In the genomic region with DNA sequence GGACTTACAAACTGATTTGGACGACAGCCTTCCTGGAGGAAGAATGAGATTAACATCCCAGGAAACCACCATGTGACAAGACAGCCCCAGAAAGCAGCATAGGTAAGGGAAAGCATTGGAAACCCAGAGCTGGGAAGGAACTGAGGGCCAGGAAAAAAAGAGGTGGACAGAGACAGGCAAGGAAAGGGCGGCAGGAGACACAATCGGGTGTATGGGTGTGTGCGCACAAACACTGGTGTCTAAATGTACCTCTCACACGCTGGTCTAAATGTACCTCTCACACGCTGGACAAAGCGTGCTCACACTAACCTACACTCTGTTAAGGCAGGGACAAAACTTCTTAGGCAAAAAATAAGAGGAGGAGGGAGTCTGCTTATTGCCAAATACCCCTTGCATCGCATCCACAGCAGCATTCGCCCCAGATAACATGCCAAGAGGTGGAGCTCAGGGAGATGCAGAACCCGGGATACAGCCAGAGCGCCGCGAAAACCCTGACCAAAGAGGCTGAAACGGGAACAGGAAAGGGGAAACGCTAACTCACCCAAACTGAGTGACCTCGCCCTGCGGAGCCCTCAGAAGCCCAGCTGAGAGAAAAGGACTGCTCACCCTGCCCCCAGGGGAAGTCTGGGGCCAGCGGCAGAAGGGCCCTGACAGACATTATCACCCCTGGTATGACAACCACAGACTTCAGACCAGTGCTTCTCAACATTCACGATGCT, we compare ENCODE assay signal across 8 mouse cellular contexts. TPM values are rescaled to one million over a fixed set of nuclear protein-coding genes. Genes with fewer than 3 reads are reported as not detected.
DNase-seq lines count a peak whose midpoint lies in the region; ATAC-seq and TF ChIP-seq lines count a peak whose summit lies in the region.

No protein-coding gene starts in this region.

- TF ChIP-seq CTCF in left cerebral cortex, adult 2 months (IDR thresholded peaks at IDR 0.05) = no peak

- no peaks in the 10 kb centered on the region for H3K27me3 ChIP-seq in embryonic facial prominence, embryonic 12.5 days
- H3K27me3 ChIP-seq in hindbrain, embryonic 11.5 days (ENCODE audit: control insufficient read depth, insufficient read depth, low read length) = no peaks in the 10 kb centered on the region

- 80% methylated on average over 19 of the region's 19 CpGs for WGBS in embryonic facial prominence, embryonic 12.5 days
- 87% methylated on average over 19 of the region's 19 CpGs for WGBS in hindbrain, embryonic 11.5 days

- intact Hi-C loops in left cerebral cortex, adult 2 months (cut with DNase I) = no loop called here
- intact Hi-C loops in left cerebral cortex, postnatal 10 days (cut with DNase I) = no loop called here

- peak overlapping the region; percentile 71 for H3K9ac ChIP-seq in embryonic facial prominence, embryonic 12.5 days
- 0 out of 2 replicates have a peak overlapping the region, but pooled peaks have one; percentile 17 for H3K9ac ChIP-seq in hindbrain, embryonic 11.5 days (ENCODE audit: low read depth, low read length)

- ATAC-seq in embryonic facial prominence, embryonic 12.5 days (ENCODE audit: insufficient number of reproducible peaks, insufficient read depth, low FRiP score, low TSS enrichment) = no peak
- ATAC-seq in hindbrain, embryonic 11.5 days (ENCODE audit: low FRiP score) = no peak
- no peak for ATAC-seq in erythroid progenitor cell, adult 5-6 weeks (replicated peaks; ENCODE audit: low FRiP score, poor library complexity, severe bottlenecking)

- H3K4me1 ChIP-seq in embryonic facial prominence, embryonic 12.5 days = peaks cover 46% of the 10 kb centered on the region
- H3K4me1 ChIP-seq in hindbrain, embryonic 11.5 days (replicated peaks; ENCODE audit: control insufficient read depth, insufficient read depth, low read length) = peaks cover 17% of the 10 kb centered on the region

- H3K4me2 ChIP-seq in embryonic facial prominence, embryonic 12.5 days (replicated peaks) = peak overlapping the region; percentile 95
- H3K4me2 ChIP-seq in hindbrain, embryonic 11.5 days (replicated peaks; ENCODE audit: low read depth, low read length) = peak overlapping the region; percentile 86

- peak overlapping the region; percentile 91 for H3K4me3 ChIP-seq in left cerebral cortex, adult 2 months
- peak overlapping the region; percentile 88 for H3K4me3 ChIP-seq in embryonic facial prominence, embryonic 12.5 days
- H3K4me3 ChIP-seq in hindbrain, embryonic 11.5 days (ENCODE audit: low read depth, low read length) = peak overlapping the region; percentile 65

- H3K36me3 ChIP-seq in embryonic facial prominence, embryonic 12.5 days = peaks cover 49% of the 10 kb centered on the region
- peaks cover 15% of the 10 kb centered on the region for H3K36me3 ChIP-seq in hindbrain, embryonic 11.5 days (ENCODE audit: control insufficient read depth, insufficient read depth, low read length)

- H3K9me3 ChIP-seq in embryonic facial prominence, embryonic 12.5 days = no peaks in the 10 kb centered on the region
- no peaks in the 10 kb centered on the region for H3K9me3 ChIP-seq in hindbrain, embryonic 11.5 days (ENCODE audit: control insufficient read depth, low read length)

- H3K27ac ChIP-seq in left cerebral cortex, adult 2 months = peak overlapping the region; percentile 75
- H3K27ac ChIP-seq in embryonic facial prominence, embryonic 12.5 days = peak overlapping the region; percentile 65
- peak overlapping the region; percentile 34; the same call in 1 of the 2 replicates for H3K27ac ChIP-seq in hindbrain, embryonic 11.5 days (ENCODE audit: low read depth, low read length)

- no peak for DNase-seq in left cerebral cortex, adult 2 months (ENCODE audit: extremely low spot score in 1 of 2, low spot score in 2 of 2)
- DNase-seq in left cerebral cortex, adult 18-20 months (ENCODE audit: low spot score in 2 of 2) = no peak
- no peak for DNase-seq in hindbrain, embryonic 11.5 days (ENCODE audit: low spot score)
- peak; percentile 27 for DNase-seq in lung, postnatal 10 days
- no peak for DNase-seq in testis, postnatal 14 days (ENCODE audit: low spot score)
- DNase-seq in left cerebral cortex, postnatal 10 days (ENCODE audit: extremely low spot score in 1 of 2, low spot score in 2 of 2) = no peak

RNA-seq across cellular contexts. Expression of gene Rpl18, which starts 0.6 kb away (rescaled TPM):
- total RNA-seq in left cerebral cortex, adult 2 months (2021) = 100 to 1,000 TPM; 318 to 325 TPM
- total RNA-seq in left cerebral cortex, adult 18-20 months (2021) = 100 to 1,000 TPM; 331 to 369 TPM
- 926 and 973 TPM in 2 replicates for polyA plus RNA-seq in embryonic facial prominence, embryonic 12.5 days (2016; fragmentation: Nextera tagmentation; extraction: Ambion mirVana)
- polyA plus RNA-seq in hindbrain, embryonic 11.5 days (2014; fragmentation: Nextera tagmentation; extraction: Ambion mirVana) = 904 and 927 TPM in 2 replicates
- total RNA-seq in erythroid progenitor cell, adult 5-6 weeks (2015; ENCODE audit: low replicate concordance) = 522 and 544 TPM in 2 replicates
- 281 and 297 TPM in 2 replicates for total RNA-seq in erythroid progenitor cell, adult 5-6 weeks (2017; ENCODE audit: low replicate concordance)
- total RNA-seq in left cerebral cortex, postnatal 10 days (2021) = 100 to 1,000 TPM; 437 to 456 TPM

RNA-seq across cellular contexts. Expression of gene Sphk2, which starts 1.9 kb away (rescaled TPM):
- total RNA-seq in left cerebral cortex, adult 2 months (2021) = 10 to 100 TPM; 30.8 to 34.4 TPM
- 10 to 100 TPM; 32.3 to 33.0 TPM for total RNA-seq in left cerebral cortex, adult 18-20 months (2021)
- polyA plus RNA-seq in embryonic facial prominence, embryonic 12.5 days (2016; fragmentation: Nextera tagmentation; extraction: Ambion mirVana) = 34.7 and 35.3 TPM in 2 replicates
- polyA plus RNA-seq in hindbrain, embryonic 11.5 days (2014; fragmentation: Nextera tagmentation; extraction: Ambion mirVana) = 13.6 and 17.6 TPM in 2 replicates
- total RNA-seq in erythroid progenitor cell, adult 5-6 weeks (2015; ENCODE audit: low replicate concordance) = 9.6 and 12.6 TPM in 2 replicates
- 4.8 and 9.4 TPM in 2 replicates for total RNA-seq in erythroid progenitor cell, adult 5-6 weeks (2017; ENCODE audit: low replicate concordance)
- total RNA-seq in left cerebral cortex, postnatal 10 days (2021) = 10 to 100 TPM; 23.0 to 24.6 TPM

RNA-seq across cellular contexts. Expression of gene Fam83e, which starts 5.1 kb away (rescaled TPM):
- total RNA-seq in left cerebral cortex, adult 2 months (2021) = under 1 TPM; 0.37 to 0.41 TPM
- under 1 TPM in 1 of 2 experiments, not detected in 1; 0.21 TPM for total RNA-seq in left cerebral cortex, adult 18-20 months (2021)
- polyA plus RNA-seq in embryonic facial prominence, embryonic 12.5 days (2016; fragmentation: Nextera tagmentation; extraction: Ambion mirVana) = 1.3 TPM in 2 replicates
- polyA plus RNA-seq in hindbrain, embryonic 11.5 days (2014; fragmentation: Nextera tagmentation; extraction: Ambion mirVana) = 0.80 TPM in 2 replicates
- total RNA-seq in erythroid progenitor cell, adult 5-6 weeks (2015; ENCODE audit: low replicate concordance) = not detected in 2 replicates
- total RNA-seq in erythroid progenitor cell, adult 5-6 weeks (2017; ENCODE audit: low replicate concordance) = not detected in 2 replicates
- total RNA-seq in left cerebral cortex, postnatal 10 days (2021) = under 1 TPM; 0.26 to 0.39 TPM

RNA-seq across cellular contexts. Expression of gene Spaca4, which starts 9.7 kb away (rescaled TPM):
- not detected for total RNA-seq in left cerebral cortex, adult 2 months (2021)
- not detected for total RNA-seq in left cerebral cortex, adult 18-20 months (2021)
- not detected in 2 replicates for polyA plus RNA-seq in embryonic facial prominence, embryonic 12.5 days (2016; fragmentation: Nextera tagmentation; extraction: Ambion mirVana)
- not detected in 2 replicates for polyA plus RNA-seq in hindbrain, embryonic 11.5 days (2014; fragmentation: Nextera tagmentation; extraction: Ambion mirVana)
- total RNA-seq in erythroid progenitor cell, adult 5-6 weeks (2015; ENCODE audit: low replicate concordance) = not detected in 2 replicates
- not detected in 2 replicates for total RNA-seq in erythroid progenitor cell, adult 5-6 weeks (2017; ENCODE audit: low replicate concordance)
- not detected for total RNA-seq in left cerebral cortex, postnatal 10 days (2021)

RNA-seq across cellular contexts. Expression of gene Dbp, which starts 11.0 kb away (rescaled TPM):
- total RNA-seq in left cerebral cortex, adult 2 months (2021) = 100 to 1,000 TPM in 1 of 2 experiments, 10 to 100 TPM in 1; 60.3 to 104 TPM
- total RNA-seq in left cerebral cortex, adult 18-20 months (2021) = 10 to 100 TPM; 63.1 to 84.6 TPM
- 6.9 and 11.5 TPM in 2 replicates for polyA plus RNA-seq in embryonic facial prominence, embryonic 12.5 days (2016; fragmentation: Nextera tagmentation; extraction: Ambion mirVana)
- 2.2 and 2.8 TPM in 2 replicates for polyA plus RNA-seq in hindbrain, embryonic 11.5 days (2014; fragmentation: Nextera tagmentation; extraction: Ambion mirVana)
- total RNA-seq in erythroid progenitor cell, adult 5-6 weeks (2015; ENCODE audit: low replicate concordance) = 1.3 and 2.5 TPM in 2 replicates
- total RNA-seq in erythroid progenitor cell, adult 5-6 weeks (2017; ENCODE audit: low replicate concordance) = 1.7 and 2.6 TPM in 2 replicates
- total RNA-seq in left cerebral cortex, postnatal 10 days (2021) = 10 to 100 TPM; 40.9 to 51.0 TPM
